Mouse (Mus musculus) megakaryocyte, embryonic 14.5 days (primary cell): ENCODE measurements at regions not wholly inside any gene's neighbourhood (a gene's known extent, or its start where the extent isn't known, plus 50 kb on each side); places are given as distances from the start of the nearest gene placed in this dataset.
A peak's percentile ranks its signal among the peaks of the same experiment; 100 is the strongest.

Experiments used
- H3K27me3 ChIP-seq: replicated peaks from 2 replicates; pipeline ENCODE3; 2012; ENCODE audit warnings: inconsistent platforms
- H3K36me3 ChIP-seq: replicated peaks from 2 replicates; pipeline ENCODE3; 2012; ENCODE audit warnings: low read length, inconsistent platforms, mixed read lengths
- H3K4me1 ChIP-seq: 2 replicates; pipeline ENCODE4 v1.6.1; 2012; ENCODE audit warnings: inconsistent platforms
- H3K4me3 ChIP-seq: replicated peaks from 2 replicates; pipeline ENCODE3; 2012; ENCODE audit warnings: moderate library complexity, mild to moderate bottlenecking, inconsistent platforms
- H3K9me3 ChIP-seq: 2 replicates; pipeline ENCODE4 v1.6.1; 2012; ENCODE audit warnings: inconsistent platforms
- FLI1 ChIP-seq: IDR thresholded peaks from 2 replicates; pipeline ENCODE4 v1.6.1; 2012; ENCODE audit warnings: low read length, inconsistent platforms, mixed read lengths
- GATA1 ChIP-seq: IDR thresholded peaks from 3 replicates; pipeline ENCODE4 v1.6.1; 2012; ENCODE audit warnings: mixed read lengths, low read length, inconsistent platforms, borderline replicate concordance

- no peak for TF ChIP-seq GATA1
- no peak for TF ChIP-seq FLI1
- no peaks in the 10 kb centered on the region for H3K36me3 ChIP-seq
- H3K9me3 ChIP-seq: peaks cover 24% of the 10 kb centered on the region
- H3K4me1 ChIP-seq: peaks cover 11% of the 10 kb centered on the region
- peaks cover 20% of the 10 kb centered on the region for H3K27me3 ChIP-seq
- no peak overlapping the region for H3K4me3 ChIP-seq
These were observed 81.0 kb downstream of the Maf start for GRCm38 (mm10) chr8:115626396-115627136.

- Histone ChIP-seq H3K27me3 (peaks cover 30% of the 10 kb centered on the region), H3K36me3 (no peaks in the 10 kb centered on the region), H3K4me1 (peaks cover 11% of the 10 kb centered on the region), H3K4me3 (no peak overlapping the region), H3K9me3 (peaks cover 22% of the 10 kb centered on the region)
- TF ChIP-seq GATA1 (no peak), FLI1 (no peak)
These were observed 82.5 kb downstream of the Maf start for GRCm38 (mm10) chr8:115625072-115625471.

- Histone ChIP-seq H3K27me3 (peaks cover 36% of the 10 kb centered on the region), H3K36me3 (no peaks in the 10 kb centered on the region), H3K9me3 (0 out of 2 replicates have a peak, but pooled peaks cover 3% of the 10 kb centered on the region), H3K4me1 (peaks cover 12% of the 10 kb centered on the region), H3K4me3 (peak overlapping the region; percentile 82)
- TF ChIP-seq FLI1 (no peak), GATA1 (no peak)
These were observed 89.4 kb downstream of the Maf start for GRCm38 (mm10) chr8:115618049-115618760.

GRCm38 (mm10) chr8:115616871-115617605 lies 90.6 kb downstream of the Maf start:
- Histone ChIP-seq H3K4me1 (peaks cover 12% of the 10 kb centered on the region), H3K36me3 (no peaks in the 10 kb centered on the region), H3K4me3 (no peak overlapping the region), H3K27me3 (peaks cover 33% of the 10 kb centered on the region), H3K9me3 (0 out of 2 replicates have a peak, but pooled peaks cover 3% of the 10 kb centered on the region)
- TF ChIP-seq GATA1 (no peak), FLI1 (no peak)

- Histone ChIP-seq H3K4me1 (peaks cover 11% of the 10 kb centered on the region), H3K27me3 (peaks cover 14% of the 10 kb centered on the region)
These were observed 93.5 kb downstream of the Maf start for GRCm38 (mm10) chr8:115613946-115614584.

GRCm38 (mm10) chr8:115612119-115612518 lies 95.5 kb downstream of the Maf start:
- TF ChIP-seq FLI1 (no peak), GATA1 (no peak)
- no peak overlapping the region for H3K4me3 ChIP-seq
- no peaks in the 10 kb centered on the region for H3K36me3 ChIP-seq
- 0 out of 2 replicates have a peak, but pooled peaks cover 11% of the 10 kb centered on the region for H3K9me3 ChIP-seq
- no peaks in the 10 kb centered on the region for H3K4me1 ChIP-seq
- H3K27me3 ChIP-seq: peaks cover 5% of the 10 kb centered on the region

More at GRCm38 (mm10) chr8:115613946-115614584, 93.5 kb downstream of the Maf start:
- no peaks in the 10 kb centered on the region for H3K36me3 ChIP-seq
- 0 out of 2 replicates have a peak, but pooled peaks cover 11% of the 10 kb centered on the region for H3K9me3 ChIP-seq
- H3K4me3 ChIP-seq: no peak overlapping the region
- no peak for TF ChIP-seq GATA1
- no peak for TF ChIP-seq FLI1

GRCm38 (mm10) chr8:115599771-115600170 lies 107.8 kb downstream of the Maf start:
- Histone ChIP-seq H3K27me3 (peaks cover 3% of the 10 kb centered on the region), H3K9me3 (no peaks in the 10 kb centered on the region), H3K4me1 (peaks cover 3% of the 10 kb centered on the region; the same call in 1 of the 2 replicates), H3K36me3 (no peaks in the 10 kb centered on the region), H3K4me3 (no peak overlapping the region)
- TF ChIP-seq GATA1: no peak
- TF ChIP-seq FLI1: no peak

- TF ChIP-seq GATA1 (no peak), FLI1 (no peak)
- H3K4me1 ChIP-seq: peaks cover 3% of the 10 kb centered on the region; the same call in 1 of the 2 replicates
- peak overlapping the region; percentile 48 for H3K4me3 ChIP-seq
- no peaks in the 10 kb centered on the region for H3K36me3 ChIP-seq
- H3K9me3 ChIP-seq: no peaks in the 10 kb centered on the region
- peaks cover 3% of the 10 kb centered on the region for H3K27me3 ChIP-seq
These were observed 110.2 kb downstream of the Maf start for GRCm38 (mm10) chr8:115597226-115597953.

- Histone ChIP-seq H3K36me3 (no peaks in the 10 kb centered on the region), H3K4me1 (no peaks in the 10 kb centered on the region), H3K4me3 (no peak overlapping the region), H3K27me3 (no peaks in the 10 kb centered on the region), H3K9me3 (peaks cover 29% of the 10 kb centered on the region)
- no peak for TF ChIP-seq GATA1
- TF ChIP-seq FLI1: no peak
These were observed 117.9 kb downstream of the Maf start for GRCm38 (mm10) chr8:115589721-115590120.
